Mouse (Mus musculus) gastrocnemius, postnatal 36 days (tissue): ENCODE measurements around the gene Tmem50a. TPM values are rescaled to one million over a fixed set of nuclear protein-coding genes. Genes with fewer than 3 reads are reported as not detected.
A peak's percentile ranks its signal among the peaks of the same experiment; 100 is the strongest.
"Not testable (repeated sequence)": the region's sequence is repeated elsewhere in the genome, so short reads cannot be mapped to it uniquely, and the experiment has no call there.

Experiments used
- DNase-seq, 2 experiments: peaks; one replicate each; pipeline ENCODE4 v3.0.0; 2022
- intact Hi-C: fragments of 180-260 bp; cut with DNase I; formaldehyde crosslinking; loops from one replicate; pipeline ENCODE4 v1.15.1; 2025
- total RNA-seq, 2 experiments: library from RNA; stranded (reverse); gene quantifications; 2 replicates each; pipeline ENCODE4 v1.2.3; 2021

Gene Tmem50a
- total RNA-seq, 2 experiments from 2014 or later = 28.0 to 28.9 TPM

- intact Hi-C loops = loop anchor here (5.0 kb wide), 1 partner anchor 72 kb away; the partner anchor contains the start of gene Maco1
- DNase-seq = peak; percentile 61 to 64
Measured at GRCm38 (mm10) chr4:134924019-134924741, 9.4 kb upstream of the Tmem50a start.

GRCm38 (mm10) chr4:134923258-134924018, 8.6 kb upstream of the Tmem50a start, which contains the start of gene Rsrp1:
Gene Rsrp1, plus strand, starts transcription at chr4:134923592.
- intact Hi-C loops = loop anchor here (5.0 kb wide), 1 partner anchor 71 kb away; the partner anchor contains the start of gene Maco1
- DNase-seq = peak; percentile 96 to 98

GRCm38 (mm10) chr4:134922925-134923244, 8.1 kb upstream of the Tmem50a start:
- intact Hi-C loops = loop anchor here (5.0 kb wide), 1 partner anchor 71 kb away; the partner anchor contains the start of gene Maco1
- peak in 1 of 2 experiments; percentile 66 for DNase-seq

GRCm38 (mm10) chr4:134922111-134922924, 7.5 kb upstream of the Tmem50a start:
- DNase-seq = no peak
- intact Hi-C loops = loop anchor here (5.0 kb wide), 1 partner anchor 70 kb away; the partner anchor contains the start of gene Maco1

- intact Hi-C loops = loop anchor here (5.0 kb wide), 1 partner anchor 69 kb away; the partner anchor contains the start of gene Maco1
- DNase-seq = no peak
Measured at GRCm38 (mm10) chr4:134921703-134922102, 6.9 kb upstream of the Tmem50a start.

GRCm38 (mm10) chr4:134920631-134921030, 5.8 kb upstream of the Tmem50a start:
- DNase-seq = no peak
- intact Hi-C loops = loop anchor here (5.0 kb wide), 1 partner anchor 68 kb away; the partner anchor contains the start of gene Maco1

- DNase-seq = no peak
- intact Hi-C loops = loop anchor here (5.0 kb wide), 1 partner anchor 68 kb away; the partner anchor contains the start of gene Maco1
Measured at GRCm38 (mm10) chr4:134919733-134920540, 5.1 kb upstream of the Tmem50a start.

- intact Hi-C loops = no loop called here
- DNase-seq = peak; percentile 67 to 71
Measured at GRCm38 (mm10) chr4:134918381-134918780, 3.6 kb upstream of the Tmem50a start.

- intact Hi-C loops = no loop called here
Measured at GRCm38 (mm10) chr4:134917194-134917593, 2.4 kb upstream of the Tmem50a start.

GRCm38 (mm10) chr4:134915223-134916050, 613 bp upstream of the Tmem50a start:
- intact Hi-C loops = no loop called here
- no peak for DNase-seq

More at GRCm38 (mm10) chr4:134917194-134917593, 2.4 kb upstream of the Tmem50a start:
- no peak for DNase-seq

GRCm38 (mm10) chr4:134914122-134914863, 531 bp downstream of the Tmem50a start:
- intact Hi-C loops = no loop called here
- DNase-seq = peak in 1 of 2 experiments; percentile 58

- DNase-seq = peak in 1 of 2 experiments; percentile 62
Measured at GRCm38 (mm10) chr4:134913413-134913812, 1.4 kb downstream of the Tmem50a start.

GRCm38 (mm10) chr4:134911406-134911805, 3.4 kb downstream of the Tmem50a start:
- DNase-seq, intact Hi-C loops: not testable (repeated sequence)

More at GRCm38 (mm10) chr4:134913413-134913812, 1.4 kb downstream of the Tmem50a start:
- intact Hi-C loops = no loop called here

GRCm38 (mm10) chr4:134903046-134903445, 11.8 kb downstream of the Tmem50a start:
- intact Hi-C loops = no loop called here

GRCm38 (mm10) chr4:134901126-134901525, 13.7 kb downstream of the Tmem50a start:
- intact Hi-C loops = no loop called here
- no peak for DNase-seq

More at GRCm38 (mm10) chr4:134903046-134903445, 11.8 kb downstream of the Tmem50a start:
- DNase-seq = no peak

- DNase-seq = no peak
Measured at GRCm38 (mm10) chr4:134897256-134897655, 17.6 kb downstream of the Tmem50a start.

GRCm38 (mm10) chr4:134892096-134892495, 22.7 kb downstream of the Tmem50a start:
- peak; percentile 35 to 58 for DNase-seq
- intact Hi-C loops = no loop called here

More at GRCm38 (mm10) chr4:134897256-134897655, 17.6 kb downstream of the Tmem50a start:
- intact Hi-C loops = no loop called here
